Mouse (Mus musculus) heart, embryonic 10.5 days (tissue): ENCODE measurements around the gene Bcl11b. TPM values are rescaled to one million over a fixed set of nuclear protein-coding genes. Genes with fewer than 3 reads are reported as not detected.

Experiments used
- DNase-seq: peaks from one replicate; pipeline ENCODE4 v3.0.0-alpha.2; 2017; ENCODE audit warnings: low spot score
- H3K27ac ChIP-seq: fragments of 300-500 bp; sonication (generic); 2 replicates; pipeline ENCODE4 v1.5.1; 2016; ENCODE audit warnings: mild to moderate bottlenecking
- H3K27me3 ChIP-seq: fragments of 300-500 bp; sonication (generic); 2 replicates; pipeline ENCODE4 v1.6.1; 2016; ENCODE audit warnings: mild to moderate bottlenecking; ENCODE audit not compliant: poor library complexity, insufficient read depth, severe bottlenecking
- H3K36me3 ChIP-seq: fragments of 300-500 bp; sonication (generic); 2 replicates; pipeline ENCODE4 v1.6.1; 2016; ENCODE audit warnings: mild to moderate bottlenecking, moderate library complexity
- H3K4me1 ChIP-seq: fragments of 300-500 bp; sonication (generic); 2 replicates; pipeline ENCODE4 v1.6.1; 2016; ENCODE audit warnings: mild to moderate bottlenecking
- H3K4me3 ChIP-seq: fragments of 300-500 bp; sonication (generic); 2 replicates; pipeline ENCODE4 v1.5.1; 2016; ENCODE audit warnings: mild to moderate bottlenecking, moderate library complexity
- H3K9me3 ChIP-seq: fragments of 300-500 bp; sonication (generic); 2 replicates; pipeline ENCODE4 v1.6.1; 2016; ENCODE audit warnings: mild to moderate bottlenecking, moderate library complexity
- WGBS: fragments of 180-500 bp; shearing (Covaris S2); methylation state at CpG from one replicate; pipeline ENCODE4 v1.1.7; 2016; 5-methylcytosine and 5-hydroxymethylcytosine counted together
- polyA plus RNA-seq: library from polyadenylated mRNA; unstranded; fragments of >200 nt; fragmentation: Nextera tagmentation; extraction: Ambion mirVana; gene quantifications from 2 replicates; pipeline ENCODE4 v1.2.1, GENCODE M21; 2016

Bcl11b gene
- polyA plus RNA-seq, 1 experiment from 2014 or later: 3.3 TPM

- DNase-seq: no peak
- H3K4me1 ChIP-seq: peaks cover 26% of the 10 kb centered on the region
- peak overlapping the region; percentile 74 for H3K4me3 ChIP-seq
- 4% methylated on average over 14 of the region's 14 CpGs for WGBS
- H3K27me3 ChIP-seq: peaks cover 59% of the 10 kb centered on the region
- no peaks in the 10 kb centered on the region for H3K36me3 ChIP-seq
- no peaks in the 10 kb centered on the region for H3K9me3 ChIP-seq
- peak overlapping the region; percentile 87 for H3K27ac ChIP-seq
Measured at GRCm38 (mm10) chr12:108005488-108005800, 2.0 kb upstream of the Bcl11b start.

DNA sequence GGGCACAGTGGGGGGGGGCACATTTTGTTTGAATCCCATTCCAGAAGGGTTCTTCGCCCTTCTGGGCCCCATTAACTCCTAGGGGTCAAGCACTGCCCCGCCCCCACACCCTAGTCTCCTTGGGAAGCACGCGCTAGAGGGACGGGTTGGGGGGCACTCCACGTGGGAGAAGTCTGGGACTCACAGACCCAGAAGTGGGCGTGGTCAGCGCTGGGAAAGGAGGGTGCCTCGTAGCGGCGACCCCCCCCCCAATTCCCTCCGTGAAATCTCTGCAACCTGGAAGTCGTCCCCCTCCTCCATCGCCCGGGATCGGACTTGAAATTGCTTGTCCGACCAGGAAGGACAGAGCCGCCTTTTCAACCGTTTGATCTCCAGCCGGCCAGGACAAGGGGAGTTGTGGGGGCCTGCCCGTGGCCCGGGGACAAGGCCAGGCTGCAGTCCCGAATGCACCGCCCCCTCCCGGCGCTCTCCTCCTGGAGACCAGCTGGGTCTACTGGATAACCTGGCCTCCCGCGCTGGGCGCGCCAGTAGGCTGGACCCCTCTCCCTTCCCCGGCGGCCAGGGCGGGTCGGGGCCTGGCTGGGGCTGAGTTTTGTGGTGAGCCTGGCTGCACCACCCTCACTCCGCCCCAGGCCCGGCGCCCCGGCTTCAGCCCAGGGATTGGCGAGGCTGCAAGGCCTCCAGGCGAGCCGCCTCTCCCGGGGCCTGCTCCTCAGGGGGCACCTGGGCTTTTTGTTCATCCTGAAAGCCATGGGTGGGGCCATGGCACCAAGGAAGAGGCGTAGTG lies 1.5 kb upstream of the Bcl11b start:
- H3K27me3 ChIP-seq: peaks cover 64% of the 10 kb centered on the region
- peak overlapping the region; percentile 74 for H3K4me3 ChIP-seq
- WGBS: under 1% methylated on average over 42 of the region's 43 CpGs
- H3K4me1 ChIP-seq: peaks cover 26% of the 10 kb centered on the region
- no peaks in the 10 kb centered on the region for H3K36me3 ChIP-seq
- peak overlapping the region; percentile 87 for H3K27ac ChIP-seq
- DNase-seq: no peak
- H3K9me3 ChIP-seq: no peaks in the 10 kb centered on the region

GRCm38 (mm10) chr12:108003928-108004327 lies 526 bp upstream of the Bcl11b start:
- no peaks in the 10 kb centered on the region for H3K36me3 ChIP-seq
- peak overlapping the region; percentile 85 for H3K27ac ChIP-seq
- WGBS: under 1% methylated on average over 35 of the region's 35 CpGs
- H3K9me3 ChIP-seq: no peaks in the 10 kb centered on the region
- H3K4me3 ChIP-seq: peak overlapping the region; percentile 74
- DNase-seq: peak; percentile 94
- H3K4me1 ChIP-seq: peaks cover 24% of the 10 kb centered on the region
- H3K27me3 ChIP-seq: peaks cover 74% of the 10 kb centered on the region

DNA sequence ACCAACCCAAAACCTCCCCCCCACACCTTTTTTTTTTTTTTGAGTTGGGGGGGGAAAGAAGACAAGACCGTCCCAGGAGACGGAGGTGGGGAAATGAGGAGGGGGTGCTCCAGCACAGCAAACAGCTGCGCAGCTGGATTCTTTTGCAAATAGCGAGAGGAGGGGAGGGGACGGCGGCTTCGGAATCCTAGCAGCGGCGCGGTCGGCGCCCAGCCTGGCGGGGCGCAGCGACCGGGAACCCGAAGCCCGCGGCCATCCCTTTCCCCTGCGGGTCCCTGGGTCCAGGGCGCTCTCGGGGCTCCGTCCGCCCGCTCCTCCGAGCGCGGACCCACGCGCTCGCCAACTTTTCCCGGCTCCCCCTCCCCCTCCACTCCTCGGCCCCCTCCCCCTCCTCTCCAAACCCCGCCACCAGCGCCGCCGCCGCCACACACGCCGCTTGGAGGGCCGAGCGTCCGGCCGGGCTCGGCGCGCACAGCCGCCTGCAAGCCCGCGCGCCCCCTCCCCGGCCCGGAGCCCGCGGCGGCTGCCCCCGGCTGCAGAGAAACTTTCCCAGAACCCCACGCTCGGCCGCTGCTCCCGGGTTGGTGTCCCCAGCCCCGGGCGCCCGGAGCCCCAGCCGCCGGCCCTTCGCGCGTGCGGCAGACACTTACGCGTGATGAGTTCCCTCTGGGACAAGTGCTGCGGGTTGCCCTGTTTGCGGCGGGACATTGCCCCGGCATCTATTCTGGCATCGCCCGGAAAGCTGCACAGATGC lies 789 bp downstream of the Bcl11b start:
- peak overlapping the region; percentile 85 for H3K27ac ChIP-seq
- peak overlapping the region; percentile 74 for H3K4me3 ChIP-seq
- H3K36me3 ChIP-seq: no peaks in the 10 kb centered on the region
- under 1% methylated on average over 68 of the region's 78 CpGs for WGBS
- no peak for DNase-seq
- H3K27me3 ChIP-seq: peaks cover 70% of the 10 kb centered on the region
- peaks cover 28% of the 10 kb centered on the region for H3K4me1 ChIP-seq
- no peaks in the 10 kb centered on the region for H3K9me3 ChIP-seq

DNA sequence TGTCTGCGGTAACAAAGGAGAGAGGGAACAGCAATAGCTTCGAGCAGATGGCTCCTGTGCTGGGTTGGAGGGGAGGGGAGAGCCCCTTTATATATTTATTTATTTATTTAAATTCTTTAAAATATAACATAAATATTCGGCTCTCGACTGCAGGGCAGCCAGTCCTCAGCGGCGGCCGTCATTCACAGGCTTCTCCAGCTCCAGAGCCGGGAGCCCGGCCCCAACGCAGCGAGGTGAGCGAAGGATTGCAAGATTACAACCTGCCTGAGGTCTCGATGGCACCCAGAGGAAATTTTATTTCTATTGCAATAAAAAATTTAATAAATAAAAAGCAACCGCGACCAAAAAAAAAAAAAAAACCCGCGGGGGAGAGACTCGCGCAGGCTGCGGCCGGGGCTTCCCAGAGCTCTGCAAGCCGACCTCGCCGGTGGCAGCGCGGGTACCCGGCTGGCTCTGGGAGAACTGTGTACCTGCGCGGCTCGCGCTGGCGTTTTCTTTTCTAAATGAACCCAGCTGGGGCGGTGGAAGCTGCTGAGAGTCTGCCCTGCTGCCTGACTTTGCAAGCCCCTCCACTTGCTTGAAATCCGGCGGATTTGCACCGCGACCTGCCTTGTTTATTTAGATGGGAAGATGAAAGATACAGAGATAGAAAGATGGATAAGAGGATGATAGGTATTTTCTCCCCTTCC lies 1.6 kb downstream of the Bcl11b start:
- H3K36me3 ChIP-seq: no peaks in the 10 kb centered on the region
- peaks cover 28% of the 10 kb centered on the region for H3K4me1 ChIP-seq
- H3K9me3 ChIP-seq: no peaks in the 10 kb centered on the region
- DNase-seq: no peak
- peak overlapping the region; percentile 74 for H3K4me3 ChIP-seq
- peaks cover 71% of the 10 kb centered on the region for H3K27me3 ChIP-seq
- no peak overlapping the region for H3K27ac ChIP-seq
- 3% methylated on average over 37 of the region's 37 CpGs for WGBS

DNA sequence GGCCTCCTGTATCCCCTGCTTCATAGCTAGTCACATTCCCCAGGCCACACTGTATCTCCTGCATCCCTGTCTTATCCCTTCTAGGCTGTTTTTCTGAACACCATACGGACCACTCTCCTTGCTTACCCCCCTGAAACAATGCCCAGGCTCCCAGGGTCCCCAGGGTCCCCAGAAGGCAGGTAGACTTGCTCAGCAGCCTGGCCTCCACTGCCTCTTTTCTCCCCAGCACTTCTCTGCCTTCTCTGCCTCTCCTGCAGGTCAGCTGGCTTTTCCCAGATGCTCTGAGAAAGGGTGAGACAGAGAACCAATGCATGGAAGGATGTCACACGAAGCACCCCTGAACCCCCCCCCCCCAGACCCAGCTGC lies 2.7 kb downstream of the Bcl11b start:
- WGBS: 17% methylated on average over 2 of the region's 2 CpGs
- H3K27me3 ChIP-seq: peaks cover 61% of the 10 kb centered on the region
- no peaks in the 10 kb centered on the region for H3K9me3 ChIP-seq
- H3K4me1 ChIP-seq: peaks cover 20% of the 10 kb centered on the region
- H3K4me3 ChIP-seq: no peak overlapping the region
- no peaks in the 10 kb centered on the region for H3K36me3 ChIP-seq
- no peak overlapping the region for H3K27ac ChIP-seq
- DNase-seq: no peak

DNA sequence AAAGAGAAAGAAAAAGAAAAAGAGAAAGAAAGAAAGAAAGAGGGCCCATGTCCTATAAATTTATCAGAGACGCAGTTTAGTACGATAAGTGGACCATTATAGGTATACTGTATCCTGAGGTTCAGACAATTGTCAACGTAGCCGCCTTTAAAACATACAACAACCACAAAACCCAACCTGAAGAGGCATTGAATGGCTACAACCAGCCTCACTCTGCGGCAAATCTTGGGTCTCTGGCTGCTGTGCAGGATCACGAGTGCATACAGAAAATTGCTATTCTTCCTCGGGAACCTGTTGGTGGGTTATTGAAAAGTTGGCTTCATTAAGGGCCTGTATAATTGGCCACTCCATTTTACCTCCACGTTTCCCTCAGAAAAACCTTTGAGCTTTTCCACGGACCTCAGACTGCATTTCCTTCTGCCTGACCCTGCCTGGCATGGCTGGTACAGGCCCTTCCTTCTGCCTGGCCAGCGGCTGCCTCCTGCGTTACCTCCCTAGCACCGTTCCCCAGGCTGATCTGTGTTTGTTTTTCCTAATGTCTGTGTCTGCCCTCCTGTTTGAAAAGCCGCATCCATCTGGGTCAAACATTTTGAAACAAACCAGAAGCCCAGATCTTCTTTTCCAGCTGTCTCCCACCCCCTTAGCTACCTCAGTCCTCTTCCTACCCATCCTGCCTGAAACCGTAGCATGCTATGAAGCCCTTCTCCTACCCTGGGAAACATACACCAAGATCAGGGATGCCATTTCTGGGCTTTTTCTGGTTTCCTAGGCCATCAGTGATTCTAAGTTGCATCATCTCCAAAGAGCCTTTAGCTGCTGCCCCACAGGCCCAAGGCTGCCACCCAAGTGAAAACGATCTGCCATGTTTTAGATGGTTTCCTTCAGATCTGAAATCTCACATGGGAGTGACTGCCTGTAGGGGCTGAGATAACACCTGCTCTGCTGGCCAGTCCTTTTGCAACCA lies 3.4 kb downstream of the Bcl11b start:
- peaks cover 14% of the 10 kb centered on the region for H3K4me1 ChIP-seq
- DNase-seq: no peak
- H3K36me3 ChIP-seq: no peaks in the 10 kb centered on the region
- H3K27me3 ChIP-seq: peaks cover 61% of the 10 kb centered on the region
- no peaks in the 10 kb centered on the region for H3K9me3 ChIP-seq
- H3K27ac ChIP-seq: no peak overlapping the region
- H3K4me3 ChIP-seq: no peak overlapping the region
- WGBS: 57% methylated on average over 15 of the region's 15 CpGs

DNA sequence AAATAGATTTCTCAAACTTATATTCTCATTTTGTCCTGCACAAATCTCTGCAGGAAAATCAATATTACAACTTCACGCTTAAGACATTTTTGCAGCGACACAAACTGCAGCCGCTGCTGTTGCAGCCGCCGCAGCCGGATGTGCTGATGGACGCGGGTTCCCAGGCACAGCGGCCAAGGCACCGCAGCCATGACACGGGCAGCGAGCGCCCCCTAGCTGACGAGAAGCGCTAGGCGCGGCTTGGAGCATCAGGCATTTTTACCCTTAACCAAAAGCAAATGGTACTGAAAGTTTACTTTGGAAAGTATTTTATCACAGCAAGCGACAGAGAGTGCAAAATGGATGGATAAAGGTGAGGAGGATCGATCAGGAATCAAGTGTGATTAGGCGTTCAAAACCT lies 4.7 kb downstream of the Bcl11b start:
- no peaks in the 10 kb centered on the region for H3K36me3 ChIP-seq
- H3K27ac ChIP-seq: no peak overlapping the region
- WGBS: 2% methylated on average over 20 of the region's 20 CpGs
- H3K4me3 ChIP-seq: no peak overlapping the region
- H3K4me1 ChIP-seq: peaks cover 4% of the 10 kb centered on the region; the same call in 1 of the 2 replicates
- H3K27me3 ChIP-seq: peaks cover 67% of the 10 kb centered on the region
- DNase-seq: peak; percentile 88
- H3K9me3 ChIP-seq: no peaks in the 10 kb centered on the region

- WGBS: 63% methylated on average over 11 of the region's 11 CpGs
- Histone ChIP-seq H3K9me3 (no peaks in the 10 kb centered on the region), H3K4me3 (no peak overlapping the region), H3K36me3 (no peaks in the 10 kb centered on the region), H3K27me3 (peaks cover 74% of the 10 kb centered on the region), H3K27ac (no peak overlapping the region), H3K4me1 (peaks cover 4% of the 10 kb centered on the region; the same call in 1 of the 2 replicates)
- DNase-seq: no peak
Measured at GRCm38 (mm10) chr12:107997901-107998300, 5.5 kb downstream of the Bcl11b start.

DNA sequence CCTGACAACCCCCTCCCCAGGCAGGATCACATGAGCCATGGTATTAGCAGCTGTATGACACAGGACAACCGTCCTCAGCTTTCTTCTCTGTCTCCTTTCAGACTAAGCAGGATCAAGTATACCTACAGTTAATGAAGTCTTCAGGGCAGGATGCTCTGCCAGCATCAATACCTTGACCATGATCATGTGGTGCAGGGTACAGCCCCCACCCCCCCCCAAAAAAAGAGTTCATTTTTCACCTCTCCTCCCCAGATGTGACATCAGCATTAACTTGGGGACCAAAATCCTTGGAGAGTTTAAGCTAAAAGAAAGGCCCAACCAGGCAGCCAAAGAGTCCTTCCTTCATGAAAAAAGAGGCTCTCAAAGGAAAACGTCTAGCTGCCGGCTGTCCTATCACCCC lies 6.2 kb downstream of the Bcl11b start:
- Histone ChIP-seq H3K27me3 (peaks cover 79% of the 10 kb centered on the region), H3K9me3 (no peaks in the 10 kb centered on the region), H3K4me1 (0 out of 2 replicates have a peak, but pooled peaks cover 4% of the 10 kb centered on the region), H3K36me3 (no peaks in the 10 kb centered on the region), H3K27ac (no peak overlapping the region), H3K4me3 (no peak overlapping the region)
- WGBS: 30% methylated on average over 3 of the region's 3 CpGs
- no peak for DNase-seq

GRCm38 (mm10) chr12:107996773-107997172 lies 6.6 kb downstream of the Bcl11b start:
- peaks cover 75% of the 10 kb centered on the region for H3K27me3 ChIP-seq
- 0 out of 2 replicates have a peak, but pooled peaks cover 4% of the 10 kb centered on the region for H3K4me1 ChIP-seq
- WGBS: 59% methylated on average over 4 of the region's 4 CpGs
- no peaks in the 10 kb centered on the region for H3K9me3 ChIP-seq
- H3K36me3 ChIP-seq: no peaks in the 10 kb centered on the region
- H3K27ac ChIP-seq: no peak overlapping the region
- H3K4me3 ChIP-seq: no peak overlapping the region
- no peak for DNase-seq

GRCm38 (mm10) chr12:107996216-107996615 lies 7.2 kb downstream of the Bcl11b start:
- WGBS: 72% methylated on average over 6 of the region's 6 CpGs
- Histone ChIP-seq H3K27me3 (peaks cover 69% of the 10 kb centered on the region), H3K4me1 (0 out of 2 replicates have a peak, but pooled peaks cover 4% of the 10 kb centered on the region), H3K27ac (no peak overlapping the region), H3K9me3 (no peaks in the 10 kb centered on the region), H3K4me3 (no peak overlapping the region), H3K36me3 (no peaks in the 10 kb centered on the region)
- DNase-seq: no peak
